Mouse (Mus musculus): ENCODE results near the gene Krtcap2. TPM values are rescaled to one million over a fixed set of nuclear protein-coding genes. Genes with fewer than 3 reads are reported as not detected.
A peak's percentile ranks its signal among the peaks of the same experiment; 100 is the strongest.

Gene Krtcap2
- polyA plus RNA-seq, 1 experiment from 2014 or later: 351 TPM

DNA sequence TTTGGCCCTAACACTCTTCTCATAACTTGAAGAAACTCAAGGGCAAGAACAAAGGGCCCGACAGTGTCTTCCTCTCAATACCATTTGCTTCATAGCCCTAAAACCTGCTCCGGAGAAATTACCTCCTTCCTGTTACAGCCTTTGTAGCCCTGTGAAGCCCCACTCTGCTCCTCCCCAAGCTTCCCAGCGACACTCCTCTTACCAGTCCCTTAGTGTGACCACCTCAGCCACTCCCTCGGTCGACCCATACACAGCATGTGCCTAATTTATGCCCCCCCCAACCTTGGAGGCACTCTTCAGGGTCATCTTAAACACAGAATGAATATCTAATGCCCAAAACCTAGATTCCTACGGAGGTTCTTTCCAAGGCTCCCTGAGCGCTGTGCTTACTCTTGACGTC is 32.9 kb downstream of the Krtcap2 start:
- Histone ChIP-seq H3K4me3 (replicated peaks) (peak overlapping the region; percentile 55), H3K27ac (peak overlapping the region; percentile 93), H3K9me3 (no peaks in the 10 kb centered on the region), H3K36me3 (no peaks in the 10 kb centered on the region), H3K9ac (peak overlapping the region; percentile 72), H3K4me1 (replicated peaks) (peaks cover 43% of the 10 kb centered on the region), H3K27me3 (replicated peaks) (no peaks in the 10 kb centered on the region), H3K4me2 (replicated peaks) (peak overlapping the region; percentile 96)
- ATAC-seq: no peak
- WGBS: 14% methylated on average over 8 of the region's 8 CpGs

DNA sequence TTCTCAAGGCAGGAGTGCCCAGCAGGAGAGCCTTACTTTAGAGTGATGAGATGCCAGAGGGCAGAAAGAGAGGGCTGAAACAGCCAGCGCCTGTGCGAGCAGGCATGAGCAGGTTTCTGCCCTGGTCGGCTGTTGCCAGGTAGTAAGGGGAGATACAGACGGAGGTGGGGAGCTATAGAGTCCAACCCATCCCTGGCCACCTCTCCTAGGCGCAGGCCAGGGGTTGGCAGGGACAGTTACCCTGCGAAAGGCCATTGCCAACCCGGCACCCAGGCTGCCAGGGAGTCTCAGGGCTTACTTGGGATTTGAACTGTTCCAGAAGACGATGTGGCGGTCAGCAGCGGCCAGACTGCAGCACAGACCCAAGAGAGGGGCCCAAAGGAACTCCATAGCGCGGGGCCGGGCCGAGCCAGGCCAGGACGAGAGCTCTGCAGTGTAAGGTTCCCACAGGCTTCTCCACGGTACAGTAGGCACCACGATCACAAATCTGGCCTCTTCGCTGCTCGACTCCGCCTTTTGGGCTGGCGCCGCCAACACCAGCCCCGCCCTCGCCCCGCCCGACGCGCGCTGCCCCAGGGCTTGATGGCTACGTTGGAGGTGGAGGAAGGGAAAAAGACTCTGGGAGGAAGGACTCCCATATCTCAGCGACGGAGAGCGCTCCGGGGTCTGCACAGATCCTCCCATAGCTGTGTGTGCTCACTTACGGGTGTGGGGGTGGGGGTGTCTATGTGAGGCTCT is 33.6 kb downstream of the Krtcap2 start:
- Histone ChIP-seq H3K4me1 (replicated peaks) (peaks cover 43% of the 10 kb centered on the region), H3K9me3 (no peaks in the 10 kb centered on the region), H3K4me3 (replicated peaks) (peak overlapping the region; percentile 55), H3K27me3 (replicated peaks) (no peaks in the 10 kb centered on the region), H3K36me3 (no peaks in the 10 kb centered on the region), H3K9ac (peak overlapping the region; percentile 72), H3K27ac (peak overlapping the region; percentile 93), H3K4me2 (replicated peaks) (peak overlapping the region; percentile 96)
- peak; percentile 66 for ATAC-seq
- 2% methylated on average over 35 of the region's 35 CpGs for WGBS

DNA sequence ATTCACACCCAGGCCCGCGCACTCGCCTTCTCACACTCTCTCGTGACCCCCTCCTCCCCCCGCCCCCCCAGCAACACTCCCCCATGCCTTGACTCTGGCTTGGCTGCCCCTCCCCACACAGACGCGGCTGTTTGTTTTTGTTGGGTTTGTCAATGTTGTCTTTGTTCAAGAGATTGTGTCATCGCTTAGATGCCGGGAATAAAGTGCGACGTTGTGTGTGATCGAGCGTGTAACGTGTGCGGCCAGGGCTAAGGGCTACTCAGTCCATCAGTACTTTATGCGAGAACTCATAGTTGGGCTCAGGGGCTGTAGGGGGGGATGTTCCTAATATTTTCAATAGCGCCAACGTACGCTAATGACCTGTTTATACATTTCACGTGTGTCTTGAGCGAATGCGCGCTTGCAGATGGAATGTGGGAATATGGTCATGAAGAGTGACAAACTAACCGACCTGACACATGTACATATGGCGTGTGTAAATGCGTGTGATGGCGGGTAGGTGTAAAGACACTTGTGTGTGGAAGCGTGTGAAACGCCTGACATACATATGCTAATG is 34.4 kb downstream of the Krtcap2 start:
- H3K9me3 ChIP-seq: no peaks in the 10 kb centered on the region
- no peaks in the 10 kb centered on the region for H3K36me3 ChIP-seq
- peak overlapping the region; percentile 55 for H3K4me3 ChIP-seq (replicated peaks)
- peak overlapping the region; percentile 93 for H3K27ac ChIP-seq
- H3K4me1 ChIP-seq (replicated peaks): peaks cover 43% of the 10 kb centered on the region
- no peak; the same call in 1 of the 2 replicates for ATAC-seq
- H3K4me2 ChIP-seq (replicated peaks): peak overlapping the region; percentile 96
- peak overlapping the region; percentile 72 for H3K9ac ChIP-seq
- no peaks in the 10 kb centered on the region for H3K27me3 ChIP-seq (replicated peaks)
- under 1% methylated on average over 29 of the region's 29 CpGs for WGBS

DNA sequence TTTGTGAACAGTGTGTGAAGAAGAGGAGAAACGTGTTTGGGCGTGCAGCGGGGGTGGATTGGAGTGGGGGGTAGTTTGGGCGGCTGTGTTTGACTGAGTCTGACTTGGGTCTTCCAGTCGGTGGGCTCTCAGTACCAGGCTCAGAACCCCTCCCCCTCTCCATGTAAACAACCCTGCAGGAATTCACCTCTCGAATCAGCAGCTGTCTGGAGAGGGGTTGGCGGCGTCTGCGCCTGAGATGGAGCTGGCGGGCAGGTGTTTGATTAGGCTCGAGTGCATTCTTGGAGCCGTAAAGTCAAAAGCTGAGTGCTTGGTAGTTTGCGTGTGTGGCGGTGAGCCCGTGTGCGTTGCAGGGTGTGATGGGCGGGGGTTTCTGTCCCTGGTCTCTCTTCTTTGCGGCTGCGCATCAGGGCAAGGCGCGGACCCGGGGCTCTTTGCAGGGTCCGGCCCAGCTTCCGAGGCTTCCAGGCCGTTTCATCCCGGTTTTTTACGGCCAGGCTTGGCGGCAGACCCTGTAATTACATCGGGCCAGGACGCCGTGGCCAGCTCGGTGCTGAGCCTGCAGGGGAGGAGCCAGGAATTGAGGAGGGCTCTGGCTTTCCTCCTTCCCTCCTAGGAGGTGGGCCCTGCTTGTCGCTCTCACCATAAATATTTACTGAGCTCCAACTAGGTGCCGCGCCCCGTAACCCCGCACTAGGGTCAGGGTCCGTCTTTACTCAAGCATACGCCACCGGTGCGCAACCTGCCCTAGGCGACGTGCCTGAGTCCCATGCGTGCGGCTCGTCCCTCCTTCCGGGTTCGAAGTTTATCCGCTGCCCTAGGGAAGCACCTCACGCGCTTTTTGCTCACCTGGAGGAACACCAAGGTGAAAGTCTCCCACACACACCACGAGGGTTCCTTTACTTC is 35.1 kb downstream of the Krtcap2 start, which contains the start of gene Efna1:
Efna1 (minus strand) TSS at position 537 of the 906 bp plus-strand sequence.
- WGBS: under 1% methylated on average over 52 of the region's 52 CpGs
- Histone ChIP-seq H3K4me2 (replicated peaks) (peak within 1 kb of the TSS; percentile 96), H3K27me3 (replicated peaks) (no peaks in the 10 kb centered on the region), H3K4me3 (replicated peaks) (peak within 1 kb of the TSS; percentile 55), H3K27ac (peak within 1 kb of the TSS; percentile 93), H3K4me1 (replicated peaks) (peaks cover 43% of the 10 kb centered on the region), H3K9me3 (no peaks in the 10 kb centered on the region), H3K36me3 (no peaks in the 10 kb centered on the region), H3K9ac (peak within 1 kb of the TSS; percentile 72)
- peak; percentile 85 for ATAC-seq

DNA sequence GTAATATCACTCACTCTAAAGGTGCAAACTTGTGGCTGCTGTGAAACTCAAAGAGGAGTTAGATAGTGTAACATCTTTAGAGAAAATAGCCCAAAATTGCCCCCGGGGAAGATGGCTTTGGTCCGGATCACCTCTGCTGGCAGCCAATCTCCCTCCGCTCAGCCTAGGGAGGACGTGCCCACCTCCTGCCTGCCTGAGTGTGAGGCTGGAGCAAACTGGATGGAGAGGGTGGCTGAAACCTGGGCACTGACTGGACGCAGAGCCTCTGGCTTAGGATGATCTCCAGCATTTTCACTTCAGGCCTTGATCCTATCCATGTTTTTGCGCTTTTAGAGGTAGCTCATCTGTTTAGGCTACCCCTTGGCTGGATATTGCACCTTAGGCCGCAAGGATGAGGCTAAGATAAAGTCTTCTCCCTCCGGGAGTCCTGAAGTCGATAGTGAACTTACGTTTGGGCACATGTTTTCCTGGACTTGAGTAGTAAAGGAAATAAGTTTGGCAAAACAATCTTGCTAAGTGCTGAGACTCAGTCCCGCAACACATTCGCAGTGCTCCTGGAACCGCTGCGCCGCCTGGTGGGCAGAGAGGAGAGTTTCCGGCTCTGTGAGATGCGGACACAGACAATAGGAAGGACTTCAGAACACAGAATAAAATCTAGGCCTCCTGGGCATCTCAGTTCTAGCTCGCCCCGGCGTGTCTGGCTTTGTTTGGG is 36.0 kb downstream of the Krtcap2 start:
- Histone ChIP-seq H3K4me1 (replicated peaks) (peaks cover 43% of the 10 kb centered on the region), H3K4me2 (replicated peaks) (peak overlapping the region; percentile 96), H3K9ac (0 out of 2 replicates have a peak overlapping the region, but pooled peaks have one; percentile 72), H3K36me3 (no peaks in the 10 kb centered on the region), H3K27me3 (replicated peaks) (no peaks in the 10 kb centered on the region), H3K4me3 (replicated peaks) (peak overlapping the region; percentile 55), H3K9me3 (no peaks in the 10 kb centered on the region), H3K27ac (peak overlapping the region; percentile 93)
- 12% methylated on average over 20 of the region's 20 CpGs for WGBS
- ATAC-seq: no peak

DNA sequence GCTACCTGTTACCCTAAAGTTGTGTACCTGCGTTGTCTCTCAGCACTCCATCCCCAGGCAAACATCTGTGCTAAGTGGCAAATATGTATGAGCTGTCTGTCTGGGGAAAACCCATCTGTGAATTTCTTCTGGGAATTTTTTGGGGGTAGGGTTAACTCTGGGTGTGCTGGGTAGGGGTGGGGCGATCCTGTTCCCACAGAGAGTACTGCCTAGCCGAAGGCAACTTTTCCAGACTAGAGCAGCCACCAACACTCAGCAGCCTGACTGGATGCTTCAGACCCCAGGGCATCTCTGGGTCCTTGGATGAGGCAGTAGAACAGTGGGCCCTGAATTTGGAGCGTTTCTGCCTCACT is 36.5 kb downstream of the Krtcap2 start:
- Histone ChIP-seq H3K4me1 (replicated peaks) (peaks cover 40% of the 10 kb centered on the region), H3K27me3 (replicated peaks) (no peaks in the 10 kb centered on the region), H3K9me3 (no peaks in the 10 kb centered on the region), H3K27ac (peak overlapping the region; percentile 93; the same call in 1 of the 2 replicates), H3K36me3 (no peaks in the 10 kb centered on the region), H3K4me2 (replicated peaks) (no peak overlapping the region), H3K4me3 (replicated peaks) (no peak overlapping the region), H3K9ac (0 out of 2 replicates have a peak overlapping the region, but pooled peaks have one; percentile 72)
- no peak for ATAC-seq
- 27% methylated on average over 4 of the region's 4 CpGs for WGBS

DNA sequence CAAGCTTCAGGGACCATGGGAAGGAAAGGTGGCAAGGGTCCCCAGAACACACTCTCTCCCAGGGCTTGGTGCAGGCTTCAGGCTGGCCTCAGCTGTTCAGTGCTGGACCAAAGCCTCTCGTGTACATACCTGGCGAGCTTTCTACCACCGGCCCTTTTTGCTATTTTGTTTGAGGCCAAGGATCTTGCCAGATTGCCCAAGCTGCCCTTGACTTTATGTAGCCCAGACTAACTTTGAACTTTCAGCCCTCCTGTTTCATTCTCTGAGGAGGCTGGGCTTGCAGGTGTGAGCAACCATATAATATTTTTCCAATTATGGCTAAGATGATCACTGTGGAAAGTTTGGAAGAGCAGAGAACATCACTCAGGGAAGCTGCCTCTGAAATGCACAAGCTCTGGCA is 38.5 kb downstream of the Krtcap2 start:
- peaks cover 28% of the 10 kb centered on the region for H3K4me1 ChIP-seq (replicated peaks)
- no peak for ATAC-seq
- H3K27ac ChIP-seq: no peak overlapping the region
- no peaks in the 10 kb centered on the region for H3K9me3 ChIP-seq
- 91% methylated on average over 3 of the region's 3 CpGs for WGBS
- H3K4me2 ChIP-seq (replicated peaks): no peak overlapping the region
- H3K4me3 ChIP-seq (replicated peaks): no peak overlapping the region
- no peaks in the 10 kb centered on the region for H3K27me3 ChIP-seq (replicated peaks)
- no peak overlapping the region for H3K9ac ChIP-seq
- no peaks in the 10 kb centered on the region for H3K36me3 ChIP-seq

DNA sequence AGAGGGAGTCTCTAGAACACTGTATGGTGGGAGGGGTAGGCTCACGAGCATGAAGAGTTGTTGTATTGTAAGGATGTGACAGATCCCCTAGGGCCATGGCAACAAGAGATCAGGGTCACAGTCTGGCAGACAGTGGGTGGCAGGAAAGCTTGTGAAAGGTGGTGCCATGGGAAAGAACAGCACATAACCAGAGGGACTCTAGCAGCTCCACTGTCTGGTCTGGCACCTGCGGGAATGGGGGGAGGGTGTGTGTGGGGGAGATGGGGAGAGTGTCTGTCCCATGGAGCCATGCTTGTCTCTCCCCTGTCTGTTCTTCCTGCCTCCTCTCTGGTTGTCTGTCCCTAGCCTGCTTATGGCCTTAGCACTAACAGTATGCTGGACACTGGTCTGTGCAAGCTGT is 39.8 kb downstream of the Krtcap2 start:
- Histone ChIP-seq H3K9me3 (no peaks in the 10 kb centered on the region), H3K4me2 (replicated peaks) (no peak overlapping the region), H3K4me3 (replicated peaks) (no peak overlapping the region), H3K27me3 (replicated peaks) (no peaks in the 10 kb centered on the region), H3K27ac (no peak overlapping the region), H3K36me3 (no peaks in the 10 kb centered on the region), H3K9ac (no peak overlapping the region), H3K4me1 (replicated peaks) (peaks cover 21% of the 10 kb centered on the region)
- 53% methylated on average over 2 of the region's 2 CpGs for WGBS
- no peak for ATAC-seq

DNA sequence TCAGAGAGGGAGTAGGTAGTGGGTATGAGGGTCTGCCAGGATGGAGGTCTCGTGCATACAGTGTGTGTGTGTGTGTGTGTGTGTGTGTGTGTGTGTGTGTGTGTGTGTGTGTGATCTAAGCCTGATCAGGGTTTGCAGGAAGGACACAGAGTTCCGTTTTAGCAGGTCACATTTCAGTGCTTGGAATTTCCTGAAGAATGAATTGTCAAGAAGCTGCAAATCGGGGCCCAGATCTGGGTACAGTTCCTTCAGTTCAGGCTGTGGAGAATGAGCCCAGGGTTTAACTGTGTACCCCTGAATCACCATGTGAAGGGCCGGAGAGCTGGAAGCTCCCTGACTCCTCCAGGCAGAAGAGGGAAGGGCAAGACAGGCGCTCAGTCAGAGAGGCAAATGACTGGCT is 41.5 kb downstream of the Krtcap2 start:
- 0 out of 2 replicates have a peak, but pooled peaks cover 9% of the 10 kb centered on the region for H3K4me1 ChIP-seq (replicated peaks)
- H3K9me3 ChIP-seq: no peaks in the 10 kb centered on the region
- no peaks in the 10 kb centered on the region for H3K27me3 ChIP-seq (replicated peaks)
- ATAC-seq: no peak
- no peak overlapping the region for H3K4me2 ChIP-seq (replicated peaks)
- H3K4me3 ChIP-seq (replicated peaks): no peak overlapping the region
- no peak overlapping the region for H3K27ac ChIP-seq
- 69% methylated on average over 5 of the region's 5 CpGs for WGBS
- no peaks in the 10 kb centered on the region for H3K36me3 ChIP-seq
- H3K9ac ChIP-seq: 0 out of 2 replicates have a peak overlapping the region, but pooled peaks have one; percentile 20

DNA sequence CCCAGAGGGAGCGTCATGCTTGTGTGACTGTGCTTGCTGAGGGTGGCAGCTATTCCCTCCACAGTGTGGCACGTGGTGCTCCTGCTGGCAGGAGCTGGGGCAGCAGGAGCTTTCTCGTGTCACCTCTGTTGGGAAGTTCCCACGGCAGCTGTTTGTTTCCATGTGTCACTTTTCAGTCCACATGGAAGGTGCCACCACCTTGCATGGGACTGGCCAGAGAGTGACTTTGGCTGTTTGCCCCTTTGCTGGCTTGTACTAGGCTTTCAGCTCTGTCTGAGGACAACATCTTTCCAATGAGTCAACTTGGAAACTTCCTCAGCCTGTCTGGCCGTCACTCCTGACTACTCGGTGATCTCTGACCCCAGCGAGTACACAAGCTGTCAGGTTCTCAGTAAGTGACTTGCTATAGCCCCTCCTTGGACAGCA is 42.8 kb downstream of the Krtcap2 start:
- no peak for ATAC-seq
- WGBS: 29% methylated on average over 7 of the region's 7 CpGs
- Histone ChIP-seq H3K9ac (no peak overlapping the region), H3K4me1 (replicated peaks) (0 out of 2 replicates have a peak, but pooled peaks cover 10% of the 10 kb centered on the region), H3K4me2 (replicated peaks) (no peak overlapping the region), H3K4me3 (replicated peaks) (no peak overlapping the region), H3K27ac (no peak overlapping the region), H3K27me3 (replicated peaks) (no peaks in the 10 kb centered on the region), H3K36me3 (no peaks in the 10 kb centered on the region), H3K9me3 (no peaks in the 10 kb centered on the region)

DNA sequence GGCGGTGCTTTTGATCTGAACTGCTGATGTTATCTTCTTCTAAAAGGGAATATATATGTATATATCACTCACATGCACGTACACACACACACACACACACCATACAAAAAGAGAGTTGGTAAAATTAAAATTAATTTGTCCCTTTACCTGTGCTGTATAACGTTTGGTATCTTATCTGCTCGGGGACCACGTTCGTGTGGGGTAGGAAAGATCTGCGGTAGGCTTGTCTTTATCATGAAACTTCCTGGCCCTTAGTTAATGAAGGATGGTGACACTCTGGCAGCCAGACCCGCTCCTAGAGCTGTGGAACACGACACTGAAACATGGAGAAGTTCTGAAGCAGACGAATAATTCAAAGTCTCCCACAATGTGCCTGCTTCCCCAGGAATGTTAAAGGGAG is 46.1 kb downstream of the Krtcap2 start:
- Histone ChIP-seq H3K4me2 (replicated peaks) (no peak overlapping the region), H3K36me3 (no peaks in the 10 kb centered on the region), H3K27me3 (replicated peaks) (no peaks in the 10 kb centered on the region), H3K27ac (no peak overlapping the region), H3K4me3 (replicated peaks) (no peak overlapping the region), H3K9ac (no peak overlapping the region), H3K9me3 (no peaks in the 10 kb centered on the region), H3K4me1 (replicated peaks) (0 out of 2 replicates have a peak, but pooled peaks cover 13% of the 10 kb centered on the region)
- WGBS: 38% methylated on average over 10 of the region's 10 CpGs
- ATAC-seq: no peak

Measured in intestine, embryonic 15.5 days (tissue).